Mouse (Mus musculus) kidney, adult 2 months (tissue): Measurements from ENCODE around the gene Esyt2.

ENCODE experiments used
- CTCF ChIP-seq: fragments of 200-500 bp; conservative IDR thresholded peaks from 2 replicates; pipeline ENCODE4 v1.5.1; 2011; ENCODE audit warnings: low read depth, mild to moderate bottlenecking, control low read depth, low read length, moderate library complexity, mixed read lengths; ENCODE audit not compliant: insufficient read depth, insufficient read length
- POLR2A ChIP-seq: fragments of 200-500 bp; IDR thresholded peaks from one replicate; pipeline ENCODE4 v1.6.1; 2011; ENCODE audit warnings: low read depth, low read length, control low read depth

DNA sequence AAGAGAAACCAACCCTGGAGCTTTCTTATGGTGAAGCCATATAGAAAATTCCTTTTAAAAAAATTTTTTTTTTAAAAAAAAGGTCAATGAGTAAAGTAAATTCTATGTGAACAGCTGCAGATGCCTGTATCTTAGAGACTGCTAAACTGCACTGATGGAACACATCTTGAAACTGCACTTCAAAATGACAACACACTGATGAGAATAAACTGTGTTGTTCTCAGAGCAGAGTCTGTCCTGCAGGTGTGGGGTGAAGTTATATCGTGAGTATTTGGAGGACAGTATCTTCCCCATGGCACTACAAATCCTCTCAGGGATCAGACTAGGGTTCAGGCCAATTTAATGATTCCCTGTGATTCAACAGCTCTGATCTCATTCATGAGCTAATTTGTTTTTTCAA is 48.9 kb upstream of the Esyt2 start:
- TF ChIP-seq POLR2A (no peak), CTCF (no peak)
